Mouse (Mus musculus) midbrain, embryonic 15.5 days (tissue): Measurements from ENCODE around the gene Kank1. TPM values are rescaled to one million over a fixed set of nuclear protein-coding genes. Genes with fewer than 3 reads are reported as not detected.

Experiments
- ATAC-seq: fragments of 200-750 bp; cut with Nextera tagmentation; replicated peaks from 2 replicates; pipeline ENCODE4 v1.8.0; 2017; ENCODE audit warnings: moderate TSS enrichment
- H3K27ac ChIP-seq: fragments of 300-500 bp; sonication (generic); 2 replicates; pipeline ENCODE4 v1.5.1; 2015; ENCODE audit warnings: mild to moderate bottlenecking, inconsistent platforms
- H3K27me3 ChIP-seq: fragments of 300-500 bp; sonication (generic); replicated peaks from 2 replicates; pipeline ENCODE4 v1.6.1; 2015; ENCODE audit warnings: inconsistent platforms
- H3K36me3 ChIP-seq: fragments of 300-500 bp; sonication (generic); replicated peaks from 2 replicates; pipeline ENCODE4 v1.6.1; 2015; ENCODE audit warnings: inconsistent platforms
- H3K4me1 ChIP-seq: fragments of 300-500 bp; sonication (generic); 2 replicates; pipeline ENCODE4 v1.6.1; 2015; ENCODE audit warnings: inconsistent platforms
- H3K4me2 ChIP-seq: fragments of 300-500 bp; sonication (generic); 2 replicates; pipeline ENCODE4 v1.6.1; 2015; ENCODE audit warnings: inconsistent platforms, mild to moderate bottlenecking, moderate library complexity
- H3K4me3 ChIP-seq: fragments of 300-500 bp; sonication (generic); 2 replicates; pipeline ENCODE4 v1.5.1; 2015; ENCODE audit warnings: mild to moderate bottlenecking, inconsistent platforms
- H3K9ac ChIP-seq: fragments of 300-500 bp; sonication (generic); 2 replicates; pipeline ENCODE4 v1.6.1; 2015; ENCODE audit warnings: mild to moderate bottlenecking, inconsistent platforms
- H3K9me3 ChIP-seq: fragments of 300-500 bp; sonication (generic); 2 replicates; pipeline ENCODE4 v1.6.1; 2016; ENCODE audit warnings: inconsistent platforms
- WGBS: fragments of 180-500 bp; shearing (Covaris S2); methylation state at CpG from one replicate; pipeline ENCODE4 v1.1.7; 2015; ENCODE audit warnings: mixed read lengths; 5-methylcytosine and 5-hydroxymethylcytosine counted together
- polyA plus RNA-seq: library from polyadenylated mRNA; unstranded; fragments of >200 nt; fragmentation: Nextera tagmentation; extraction: Ambion mirVana; gene quantifications from 2 replicates; pipeline ENCODE4 v1.2.1, GENCODE M21; 2015

Kank1 gene
- polyA plus RNA-seq, 1 experiment from 2014 or later = 6.6 TPM

- H3K4me2 ChIP-seq = no peak overlapping the region
- no peaks in the 10 kb centered on the region for H3K27me3 ChIP-seq
- ATAC-seq = no peak
- H3K4me1 ChIP-seq = no peaks in the 10 kb centered on the region
- no peaks in the 10 kb centered on the region for H3K36me3 ChIP-seq
- H3K4me3 ChIP-seq = no peak overlapping the region
- no peak overlapping the region for H3K9ac ChIP-seq
- WGBS = 83% methylated on average over 5 of the region's 5 CpGs
- H3K9me3 ChIP-seq = no peaks in the 10 kb centered on the region
- no peak overlapping the region for H3K27ac ChIP-seq
Measured at GRCm38 (mm10) chr19:25297269-25297668, 60.5 kb downstream of the Kank1 start.

- Histone ChIP-seq H3K4me2 (no peak overlapping the region), H3K27ac (no peak overlapping the region), H3K9me3 (no peaks in the 10 kb centered on the region), H3K9ac (no peak overlapping the region), H3K4me1 (no peaks in the 10 kb centered on the region), H3K36me3 (no peaks in the 10 kb centered on the region), H3K27me3 (no peaks in the 10 kb centered on the region), H3K4me3 (no peak overlapping the region)
- ATAC-seq = no peak
- WGBS = 87% methylated on average over 14 of the region's 14 CpGs
Measured at GRCm38 (mm10) chr19:25299852-25300670, 63.3 kb downstream of the Kank1 start.

GRCm38 (mm10) chr19:25301189-25301588, 64.4 kb downstream of the Kank1 start:
- Histone ChIP-seq H3K36me3 (no peaks in the 10 kb centered on the region), H3K4me3 (no peak overlapping the region), H3K27me3 (no peaks in the 10 kb centered on the region), H3K9ac (no peak overlapping the region), H3K27ac (no peak overlapping the region), H3K4me1 (no peaks in the 10 kb centered on the region), H3K4me2 (no peak overlapping the region), H3K9me3 (no peaks in the 10 kb centered on the region)
- WGBS = 82% methylated on average over 5 of the region's 5 CpGs
- no peak for ATAC-seq

DNA sequence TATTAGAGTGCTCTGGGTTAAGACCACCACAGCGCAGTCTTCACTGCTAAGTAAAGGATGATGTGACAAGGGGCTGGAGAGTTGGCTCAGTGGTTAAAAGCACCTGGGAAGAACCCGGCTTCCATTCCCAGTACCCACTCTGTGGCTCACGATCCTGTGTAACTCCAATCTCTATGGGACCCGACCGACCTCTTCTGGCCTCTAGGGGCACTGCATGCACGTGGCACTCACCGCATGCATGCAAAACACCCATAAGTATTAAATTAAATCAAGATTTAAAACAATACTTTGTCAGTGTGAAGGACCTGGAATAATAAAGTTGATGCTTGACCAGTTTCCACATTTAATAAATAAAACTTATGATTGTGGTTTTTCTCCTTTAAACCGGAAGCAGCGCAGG, 69.5 kb downstream of the Kank1 start:
- Histone ChIP-seq H3K9me3 (no peaks in the 10 kb centered on the region), H3K9ac (no peak overlapping the region), H3K4me1 (peaks cover 7% of the 10 kb centered on the region; the same call in 1 of the 2 replicates), H3K27me3 (no peaks in the 10 kb centered on the region), H3K4me3 (no peak overlapping the region), H3K4me2 (no peak overlapping the region), H3K36me3 (no peaks in the 10 kb centered on the region), H3K27ac (no peak overlapping the region)
- ATAC-seq = no peak
- WGBS = 68% methylated on average over 9 of the region's 9 CpGs

- no peaks in the 10 kb centered on the region for H3K36me3 ChIP-seq
- H3K9ac ChIP-seq = no peak overlapping the region
- H3K4me2 ChIP-seq = no peak overlapping the region
- ATAC-seq = no peak
- H3K27me3 ChIP-seq = no peaks in the 10 kb centered on the region
- H3K9me3 ChIP-seq = no peaks in the 10 kb centered on the region
- no peak overlapping the region for H3K4me3 ChIP-seq
- H3K4me1 ChIP-seq = peaks cover 7% of the 10 kb centered on the region; the same call in 1 of the 2 replicates
- 47% methylated on average over 2 of the region's 2 CpGs for WGBS
- no peak overlapping the region for H3K27ac ChIP-seq
Measured at GRCm38 (mm10) chr19:25308156-25308555, 71.4 kb downstream of the Kank1 start.

GRCm38 (mm10) chr19:25308763-25309162, 72.0 kb downstream of the Kank1 start:
- Histone ChIP-seq H3K27ac (no peak overlapping the region), H3K9me3 (no peaks in the 10 kb centered on the region), H3K36me3 (no peaks in the 10 kb centered on the region), H3K4me3 (no peak overlapping the region), H3K27me3 (no peaks in the 10 kb centered on the region), H3K9ac (no peak overlapping the region), H3K4me1 (peaks cover 7% of the 10 kb centered on the region; the same call in 1 of the 2 replicates), H3K4me2 (no peak overlapping the region)
- ATAC-seq = no peak
- WGBS = 31% methylated on average over 12 of the region's 12 CpGs

DNA sequence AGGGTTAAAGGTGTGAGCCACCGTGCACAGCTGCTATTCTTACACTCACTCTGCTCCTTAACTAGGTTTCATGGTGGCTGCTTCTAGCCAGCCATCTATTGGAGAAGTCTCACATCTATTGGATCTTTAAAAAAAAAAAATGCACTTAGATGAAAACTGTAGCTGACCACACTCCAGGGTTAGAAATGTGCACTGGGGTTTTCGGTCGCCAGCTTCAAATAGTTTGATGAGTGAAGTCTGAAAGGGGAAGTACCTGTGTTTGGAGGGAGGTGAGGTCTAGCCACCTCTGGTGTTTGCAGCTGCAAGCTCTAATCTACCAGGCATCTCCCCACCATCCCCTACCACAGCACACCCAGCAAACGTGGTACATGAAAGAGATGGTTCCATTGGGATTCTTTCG, 74.2 kb downstream of the Kank1 start:
- no peaks in the 10 kb centered on the region for H3K36me3 ChIP-seq
- H3K9me3 ChIP-seq = no peaks in the 10 kb centered on the region
- H3K27me3 ChIP-seq = no peaks in the 10 kb centered on the region
- H3K27ac ChIP-seq = no peak overlapping the region
- H3K4me3 ChIP-seq = no peak overlapping the region
- no peak for ATAC-seq
- H3K9ac ChIP-seq = no peak overlapping the region
- H3K4me1 ChIP-seq = peaks cover 7% of the 10 kb centered on the region; the same call in 1 of the 2 replicates
- H3K4me2 ChIP-seq = no peak overlapping the region
- 71% methylated on average over 5 of the region's 5 CpGs for WGBS

DNA sequence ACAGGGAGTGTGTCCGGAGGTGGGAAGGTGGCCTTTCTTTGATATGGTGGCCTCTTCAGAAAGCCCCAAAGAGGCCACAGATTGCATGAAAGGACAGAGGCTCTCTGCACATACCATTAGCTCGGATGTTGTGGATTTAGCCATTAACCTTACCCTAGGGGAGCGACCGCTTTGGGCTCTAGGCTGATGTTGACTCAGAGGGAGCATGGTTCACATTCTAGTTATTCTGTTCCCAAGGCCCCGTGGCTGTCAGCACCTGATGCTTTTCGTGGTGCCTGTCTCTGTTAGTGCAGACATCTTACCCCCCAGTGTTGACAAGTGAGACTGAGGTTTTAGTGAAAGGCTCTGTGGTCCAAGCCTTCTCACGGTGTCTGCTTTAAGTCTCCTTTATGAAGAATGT, 74.9 kb downstream of the Kank1 start:
- no peak overlapping the region for H3K4me3 ChIP-seq
- no peaks in the 10 kb centered on the region for H3K36me3 ChIP-seq
- 46% methylated on average over 7 of the region's 7 CpGs for WGBS
- H3K4me1 ChIP-seq = peaks cover 7% of the 10 kb centered on the region; the same call in 1 of the 2 replicates
- no peaks in the 10 kb centered on the region for H3K27me3 ChIP-seq
- H3K9ac ChIP-seq = no peak overlapping the region
- no peak overlapping the region for H3K27ac ChIP-seq
- no peaks in the 10 kb centered on the region for H3K9me3 ChIP-seq
- no peak overlapping the region for H3K4me2 ChIP-seq
- no peak for ATAC-seq

- Histone ChIP-seq H3K9ac (no peak overlapping the region), H3K27me3 (no peaks in the 10 kb centered on the region), H3K36me3 (no peaks in the 10 kb centered on the region), H3K4me1 (no peaks in the 10 kb centered on the region), H3K9me3 (no peaks in the 10 kb centered on the region), H3K27ac (no peak overlapping the region), H3K4me3 (no peak overlapping the region), H3K4me2 (no peak overlapping the region)
- WGBS = 56% methylated on average over 14 of the region's 14 CpGs
- ATAC-seq = no peak
Measured at GRCm38 (mm10) chr19:25315458-25315889, 78.7 kb downstream of the Kank1 start.

- WGBS = 94% methylated on average over 5 of the region's 5 CpGs
- no peaks in the 10 kb centered on the region for H3K4me1 ChIP-seq
- no peak overlapping the region for H3K4me2 ChIP-seq
- H3K27me3 ChIP-seq = no peaks in the 10 kb centered on the region
- no peaks in the 10 kb centered on the region for H3K36me3 ChIP-seq
- H3K9me3 ChIP-seq = no peaks in the 10 kb centered on the region
- no peak for ATAC-seq
- H3K9ac ChIP-seq = no peak overlapping the region
- H3K4me3 ChIP-seq = no peak overlapping the region
- no peak overlapping the region for H3K27ac ChIP-seq
Measured at GRCm38 (mm10) chr19:25315993-25316392, 79.2 kb downstream of the Kank1 start.

DNA sequence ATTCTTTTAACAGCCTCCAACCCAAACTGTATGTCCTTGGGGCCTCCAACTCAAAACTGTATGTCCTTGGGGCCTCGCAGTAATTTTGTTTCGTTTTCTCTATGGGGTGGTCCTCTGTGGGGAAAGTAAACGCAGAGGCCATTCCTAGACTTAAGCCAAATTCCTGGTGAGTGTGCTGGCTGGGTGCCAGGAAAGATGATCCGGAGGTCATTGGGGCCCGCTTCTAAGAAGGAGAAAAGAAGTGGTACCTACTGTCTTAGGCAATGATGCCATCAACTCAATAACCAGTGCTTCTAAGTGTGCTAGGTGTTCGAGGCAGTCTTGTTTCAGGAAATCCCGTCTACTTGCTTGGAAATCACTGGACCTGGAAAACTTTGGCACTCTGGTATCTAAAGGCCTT, 87.5 kb downstream of the Kank1 start:
- no peaks in the 10 kb centered on the region for H3K4me1 ChIP-seq
- H3K4me3 ChIP-seq = no peak overlapping the region
- no peaks in the 10 kb centered on the region for H3K9me3 ChIP-seq
- H3K9ac ChIP-seq = no peak overlapping the region
- no peak for ATAC-seq
- H3K4me2 ChIP-seq = no peak overlapping the region
- H3K36me3 ChIP-seq = no peaks in the 10 kb centered on the region
- WGBS = 85% methylated on average over 7 of the region's 7 CpGs
- no peaks in the 10 kb centered on the region for H3K27me3 ChIP-seq
- H3K27ac ChIP-seq = no peak overlapping the region

DNA sequence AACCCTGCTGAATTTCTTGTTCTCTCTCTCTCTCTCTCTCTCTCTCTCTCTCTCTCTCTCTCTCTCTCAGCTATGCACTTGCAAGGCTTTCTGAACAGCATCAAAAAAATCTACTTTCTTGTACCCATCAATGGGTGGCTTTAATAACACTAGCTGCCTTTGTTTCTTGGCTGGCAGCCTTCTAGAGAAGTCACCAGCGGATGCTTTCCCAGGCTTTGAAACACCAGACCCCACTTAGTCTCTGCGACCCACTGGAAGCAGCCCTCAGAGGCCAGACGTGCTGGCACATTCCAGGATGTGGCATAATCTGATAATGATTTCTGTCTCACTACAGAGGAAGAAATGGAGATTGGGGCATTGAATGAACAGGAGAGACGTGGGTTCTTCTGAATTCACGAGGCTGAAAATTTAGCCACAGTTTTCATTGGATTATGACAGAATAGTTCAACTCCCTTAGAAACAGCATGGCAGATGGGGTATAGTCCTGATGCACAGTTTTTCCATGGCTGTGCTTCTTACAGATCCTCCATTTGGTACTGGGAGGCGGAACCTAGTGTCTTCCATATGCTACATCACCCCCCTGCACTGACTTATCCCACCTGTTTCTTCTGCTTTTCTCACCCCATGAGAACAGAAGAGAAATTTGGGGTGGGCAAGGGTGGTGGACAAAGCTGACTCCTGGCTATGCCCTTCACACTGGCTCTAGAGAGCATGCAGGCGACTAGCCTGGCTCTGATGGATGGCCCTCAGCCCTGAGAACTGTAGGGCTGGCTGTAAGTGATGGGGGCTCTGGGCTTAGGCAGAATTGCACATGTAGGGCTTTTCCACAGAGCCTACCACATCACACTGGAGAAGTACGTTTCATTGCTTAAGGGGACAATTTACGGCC, 88.6 kb downstream of the Kank1 start:
- no peak for ATAC-seq
- 66% methylated on average over 9 of the region's 9 CpGs for WGBS
- no peak overlapping the region for H3K4me3 ChIP-seq
- no peaks in the 10 kb centered on the region for H3K4me1 ChIP-seq
- no peak overlapping the region for H3K4me2 ChIP-seq
- H3K36me3 ChIP-seq = no peaks in the 10 kb centered on the region
- no peak overlapping the region for H3K9ac ChIP-seq
- no peaks in the 10 kb centered on the region for H3K27me3 ChIP-seq
- no peaks in the 10 kb centered on the region for H3K9me3 ChIP-seq
- no peak overlapping the region; the same call in 1 of the 2 replicates for H3K27ac ChIP-seq
